Mouse (Mus musculus): ENCODE measurements around the gene Cachd1. TPM values are rescaled to one million over a fixed set of nuclear protein-coding genes. Genes with fewer than 3 reads are reported as not detected.

Gene Cachd1
- polyA plus RNA-seq, 1 experiment = 3.9 TPM

GRCm38 (mm10) chr4:100752278-100752677 lies 24.2 kb upstream of the Cachd1 start:
- Histone ChIP-seq H3K27me3 (ENCODE audit: control insufficient read depth, insufficient read depth, insufficient read length) (no peaks in the 10 kb centered on the region), H3K4me3 (no peak overlapping the region)
- TF ChIP-seq MYOG (IDR thresholded peaks at IDR 0.05; ENCODE audit: control insufficient read depth in 1 of 3, insufficient read depth in 1 of 3, insufficient read length in 2 of 3, low read depth in 2 of 3) (no peak), REST (IDR thresholded peaks at IDR 0.05; ENCODE audit: insufficient read depth, insufficient read length) (no peak)

DNA sequence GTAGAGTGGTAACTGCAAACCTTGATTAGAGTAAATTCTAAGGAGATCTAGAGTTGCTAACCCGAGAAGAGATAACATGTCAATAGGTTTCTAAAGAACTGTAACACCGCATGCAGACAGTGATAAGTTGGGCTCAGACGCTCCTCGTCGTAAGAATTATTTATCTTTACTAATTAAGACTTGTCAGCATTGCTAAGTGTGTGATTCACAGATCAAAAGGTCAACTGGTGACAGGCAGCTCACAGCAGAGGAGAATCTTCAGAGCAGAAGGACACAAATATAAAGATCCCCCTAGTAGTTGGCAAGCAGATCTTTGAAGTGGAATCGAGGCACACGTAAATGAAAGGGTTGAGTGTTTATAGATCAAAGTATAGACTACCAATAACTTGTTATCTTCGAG lies 20.8 kb upstream of the Cachd1 start:
- Histone ChIP-seq H3K4me3 (no peak overlapping the region), H3K79me2 (ENCODE audit: control insufficient read depth, insufficient read depth) (no peaks in the 10 kb centered on the region), H3K27me3 (ENCODE audit: control insufficient read depth, insufficient read depth, insufficient read length) (no peaks in the 10 kb centered on the region), H3ac (ENCODE audit: control insufficient read depth, insufficient read length) (no peak overlapping the region), H3K36me3 (ENCODE audit: control insufficient read depth, insufficient read depth) (no peaks in the 10 kb centered on the region), H3K4me2 (ENCODE audit: low read depth) (no peak overlapping the region)
- no peak for TF ChIP-seq SRF (IDR thresholded peaks at IDR 0.05; ENCODE audit: control insufficient read depth, insufficient read length, low read depth)
- TF ChIP-seq REST (IDR thresholded peaks at IDR 0.05; ENCODE audit: insufficient read depth, insufficient read length) = no peak
- TF ChIP-seq POLR2A (IDR thresholded peaks at IDR 0.05; ENCODE audit: insufficient read length, low read depth) = no peak
- no peak for TF ChIP-seq POLR2AphosphoS2 (IDR thresholded peaks at IDR 0.05; ENCODE audit: insufficient read length, low read depth)

More at GRCm38 (mm10) chr4:100752278-100752677, 24.2 kb upstream of the Cachd1 start:
- H3ac ChIP-seq (ENCODE audit: control insufficient read depth, insufficient read length) = no peak overlapping the region
- H3K79me2 ChIP-seq (ENCODE audit: control insufficient read depth, insufficient read depth) = no peaks in the 10 kb centered on the region
- H3K36me3 ChIP-seq (ENCODE audit: control insufficient read depth, insufficient read depth) = no peaks in the 10 kb centered on the region
- H3K4me2 ChIP-seq (ENCODE audit: low read depth) = no peak overlapping the region

DNA sequence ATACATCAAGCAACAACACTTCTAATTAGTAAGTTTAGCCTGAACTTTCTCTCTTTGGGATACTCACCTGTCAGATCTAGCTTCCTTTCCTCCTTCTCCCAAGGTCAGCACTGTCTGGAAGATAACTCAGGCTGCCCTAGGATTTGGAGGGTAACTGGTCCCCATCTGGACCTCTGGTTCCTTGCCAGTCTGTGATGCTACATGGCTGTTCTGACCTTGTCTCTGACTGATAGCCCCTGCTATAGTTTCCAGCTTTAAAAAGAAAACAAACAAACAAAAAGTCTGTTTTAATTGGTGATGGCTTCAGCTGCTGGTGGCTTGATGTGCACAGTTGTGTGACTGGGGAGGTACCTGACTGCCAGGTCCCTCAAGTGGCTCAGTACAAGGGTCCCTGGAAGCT lies 20.0 kb upstream of the Cachd1 start:
- no peaks in the 10 kb centered on the region for H3K79me2 ChIP-seq (ENCODE audit: control insufficient read depth, insufficient read depth)
- no peak overlapping the region for H3ac ChIP-seq (ENCODE audit: control insufficient read depth, insufficient read length)
- no peaks in the 10 kb centered on the region for H3K36me3 ChIP-seq (ENCODE audit: control insufficient read depth, insufficient read depth)
- no peaks in the 10 kb centered on the region for H3K27me3 ChIP-seq (ENCODE audit: control insufficient read depth, insufficient read depth, insufficient read length)
- no peak overlapping the region for H3K4me3 ChIP-seq
- no peak overlapping the region for H3K4me2 ChIP-seq (ENCODE audit: low read depth)
- TF ChIP-seq USF1 (IDR thresholded peaks at IDR 0.05; ENCODE audit: low read depth) = no peak
- no peak for TF ChIP-seq TCF3 (IDR thresholded peaks at IDR 0.05; ENCODE audit: insufficient read length, low read depth)
- no peak for TF ChIP-seq REST (IDR thresholded peaks at IDR 0.05; ENCODE audit: insufficient read depth, insufficient read length)
- no peak for TF ChIP-seq MYOD1 (IDR thresholded peaks at IDR 0.05; ENCODE audit: control insufficient read depth in 1 of 3, insufficient read length in 2 of 3, low read depth in 2 of 3)
- TF ChIP-seq POLR2AphosphoS2 (IDR thresholded peaks at IDR 0.05; ENCODE audit: insufficient read length, low read depth) = no peak
- TF ChIP-seq POLR2A (IDR thresholded peaks at IDR 0.05; ENCODE audit: insufficient read length, low read depth) = no peak
- no peak for TF ChIP-seq TCF12 (IDR thresholded peaks at IDR 0.05; ENCODE audit: insufficient read depth, poor library complexity, severe bottlenecking)
- no peak for TF ChIP-seq CEBPB (IDR thresholded peaks at IDR 0.05; ENCODE audit: insufficient read depth, poor library complexity, severe bottlenecking)
- TF ChIP-seq MYOG (IDR thresholded peaks at IDR 0.05; ENCODE audit: control insufficient read depth in 1 of 3, insufficient read depth in 1 of 3, insufficient read length in 2 of 3, low read depth in 2 of 3) = no peak
- no peak for TF ChIP-seq E2F4 (IDR thresholded peaks at IDR 0.05; ENCODE audit: insufficient read depth)
- TF ChIP-seq SRF (IDR thresholded peaks at IDR 0.05; ENCODE audit: control insufficient read depth, insufficient read length, low read depth) = no peak
- TF ChIP-seq MAX (IDR thresholded peaks at IDR 0.05; ENCODE audit: low read depth) = no peak

GRCm38 (mm10) chr4:100758265-100758898 lies 18.1 kb upstream of the Cachd1 start:
- TF ChIP-seq USF1 (IDR thresholded peaks at IDR 0.05; ENCODE audit: low read depth) (no peak), CEBPB (IDR thresholded peaks at IDR 0.05; ENCODE audit: insufficient read depth, poor library complexity, severe bottlenecking) (no peak), MAX (IDR thresholded peaks at IDR 0.05; ENCODE audit: low read depth) (no peak)
- Histone ChIP-seq H3K4me2 (ENCODE audit: low read depth) (no peak overlapping the region), H3K79me2 (ENCODE audit: control insufficient read depth, insufficient read depth) (no peaks in the 10 kb centered on the region)

GRCm38 (mm10) chr4:100759603-100760002 lies 16.9 kb upstream of the Cachd1 start:
- no peaks in the 10 kb centered on the region for H3K79me2 ChIP-seq (ENCODE audit: control insufficient read depth, insufficient read depth)
- no peaks in the 10 kb centered on the region for H3K27me3 ChIP-seq (ENCODE audit: control insufficient read depth, insufficient read depth, insufficient read length)
- TF ChIP-seq MYOD1 (IDR thresholded peaks at IDR 0.05; ENCODE audit: control insufficient read depth in 1 of 3, insufficient read length in 2 of 3, low read depth in 2 of 3) (no peak), REST (IDR thresholded peaks at IDR 0.05; ENCODE audit: insufficient read depth, insufficient read length) (no peak), POLR2A (IDR thresholded peaks at IDR 0.05; ENCODE audit: insufficient read length, low read depth) (no peak), SRF (IDR thresholded peaks at IDR 0.05; ENCODE audit: control insufficient read depth, insufficient read length, low read depth) (no peak), TCF12 (IDR thresholded peaks at IDR 0.05; ENCODE audit: insufficient read depth, poor library complexity, severe bottlenecking) (no peak), TCF3 (IDR thresholded peaks at IDR 0.05; ENCODE audit: insufficient read length, low read depth) (no peak), USF1 (IDR thresholded peaks at IDR 0.05; ENCODE audit: low read depth) (no peak), MAX (IDR thresholded peaks at IDR 0.05; ENCODE audit: low read depth) (no peak), E2F4 (IDR thresholded peaks at IDR 0.05; ENCODE audit: insufficient read depth) (no peak), MYOG (IDR thresholded peaks at IDR 0.05; ENCODE audit: control insufficient read depth in 1 of 3, insufficient read depth in 1 of 3, insufficient read length in 2 of 3, low read depth in 2 of 3) (no peak), POLR2AphosphoS2 (IDR thresholded peaks at IDR 0.05; ENCODE audit: insufficient read length, low read depth) (no peak), CEBPB (IDR thresholded peaks at IDR 0.05; ENCODE audit: insufficient read depth, poor library complexity, severe bottlenecking) (no peak)
- no peak overlapping the region for H3K4me3 ChIP-seq
- H3ac ChIP-seq (ENCODE audit: control insufficient read depth, insufficient read length) = no peak overlapping the region
- H3K36me3 ChIP-seq (ENCODE audit: control insufficient read depth, insufficient read depth) = no peaks in the 10 kb centered on the region
- H3K4me2 ChIP-seq (ENCODE audit: low read depth) = no peak overlapping the region

More at GRCm38 (mm10) chr4:100758265-100758898, 18.1 kb upstream of the Cachd1 start:
- Histone ChIP-seq H3K27me3 (ENCODE audit: control insufficient read depth, insufficient read depth, insufficient read length) (no peaks in the 10 kb centered on the region), H3ac (ENCODE audit: control insufficient read depth, insufficient read length) (no peak overlapping the region), H3K36me3 (ENCODE audit: control insufficient read depth, insufficient read depth) (no peaks in the 10 kb centered on the region), H3K4me3 (no peak overlapping the region)
